Mouse (Mus musculus): Measurements from ENCODE around the gene Dpep1. TPM values are rescaled to one million over a fixed set of nuclear protein-coding genes. Genes with fewer than 3 reads are reported as not detected.

Dpep1 gene
- polyA plus RNA-seq, 1 experiment: 111 TPM

- DNase-seq (ENCODE audit: low read depth): no peak
Observed at GRCm38 (mm10) chr8:123248596-123248995, 62.6 kb downstream of the Dpep1 start.

- no peak for DNase-seq (ENCODE audit: low read depth)
Observed at GRCm38 (mm10) chr8:123250940-123251339, 64.9 kb downstream of the Dpep1 start.

Other genes starting within 250 kb of the Dpep1 start
- 48.7 and 53.0 TPM in 2 replicates for gene Ankrd11, start 144.0 kb upstream of the Dpep1 start, polyA plus RNA-seq (2012; rRNA removed)
- gene Spg7, start 123.3 kb upstream of the Dpep1 start, polyA plus RNA-seq (2012; rRNA removed): 113 and 128 TPM in 2 replicates
- 1,855 and 2,227 TPM in 2 replicates for gene Rpl13, start 83.9 kb upstream of the Dpep1 start, polyA plus RNA-seq (2012; rRNA removed)
- 3.7 and 6.1 TPM in 2 replicates for gene Cpne7, start 68.9 kb upstream of the Dpep1 start, polyA plus RNA-seq (2012; rRNA removed)
- 73.5 and 81.9 TPM in 2 replicates for gene Sult5a1, start 27.9 kb upstream of the Dpep1 start, polyA plus RNA-seq (2012; rRNA removed)
- gene Chmp1a, start 26.5 kb downstream of the Dpep1 start, polyA plus RNA-seq (2012; rRNA removed): 126 and 136 TPM in 2 replicates
- 3.4 and 6.6 TPM in 2 replicates for gene Spata33, start 26.6 kb downstream of the Dpep1 start, polyA plus RNA-seq (2012; rRNA removed)
- gene Cdk10, start 38.6 kb downstream of the Dpep1 start, polyA plus RNA-seq (2012; rRNA removed): 58.8 and 64.5 TPM in 2 replicates
- 13.3 and 17.4 TPM in 2 replicates for gene Spata2l, start 50.0 kb downstream of the Dpep1 start, polyA plus RNA-seq (2012; rRNA removed)
- 30.5 and 35.1 TPM in 2 replicates for gene Zfp276, start 68.0 kb downstream of the Dpep1 start, polyA plus RNA-seq (2012; rRNA removed)
- gene Vps9d1, start 68.1 kb downstream of the Dpep1 start, polyA plus RNA-seq (2012; rRNA removed): 54.0 and 57.9 TPM in 2 replicates
- gene Fanca, start 132.3 kb downstream of the Dpep1 start, polyA plus RNA-seq (2012; rRNA removed): 81.8 and 123 TPM in 2 replicates
- gene Spire2, start 146.5 kb downstream of the Dpep1 start, polyA plus RNA-seq (2012; rRNA removed): 2.6 and 2.7 TPM in 2 replicates
- gene Tcf25, start 187.5 kb downstream of the Dpep1 start, polyA plus RNA-seq (2012; rRNA removed): 207 and 223 TPM in 2 replicates
- not detected in 2 replicates for gene Mc1r, start 220.9 kb downstream of the Dpep1 start, polyA plus RNA-seq (2012; rRNA removed)
- 0.42 and 0.97 TPM in 2 replicates for gene Tubb3, start 225.2 kb downstream of the Dpep1 start, polyA plus RNA-seq (2012; rRNA removed)
- gene Def8, start 237.3 kb downstream of the Dpep1 start, polyA plus RNA-seq (2012; rRNA removed): 42.0 and 45.1 TPM in 2 replicates